Mouse (Mus musculus) heart, postnatal 36 days (tissue): Measurements from ENCODE around the gene Slx. TPM values are rescaled to one million over a fixed set of nuclear protein-coding genes. Genes with fewer than 3 reads are reported as not detected.
"Not testable (repeated sequence)": the region's sequence is repeated elsewhere in the genome, so short reads cannot be mapped to it uniquely, and the experiment has no call there.

ENCODE experiments used
- DNase-seq, 2 experiments: peaks; one replicate each; pipeline ENCODE4 v3.0.0; 2021 to 2022
- intact Hi-C: fragments of 180-260 bp; cut with DNase I; formaldehyde crosslinking; loops from one replicate; pipeline ENCODE4 v1.15.1; 2025
- microRNA-seq, 2 experiments: library from miRNA; unstranded; fragments of <30 nt; microRNA quantifications; one replicate each; pipeline ENCODE4 v1.2.0; 2021; ENCODE audit warnings: borderline number of aligned reads in 2 of 2
- total RNA-seq, 2 experiments: library from RNA; stranded (reverse); gene quantifications; 2 replicates each; pipeline ENCODE4 v1.2.3; 2021

The Slx gene
- total RNA-seq: not detected

DNA sequence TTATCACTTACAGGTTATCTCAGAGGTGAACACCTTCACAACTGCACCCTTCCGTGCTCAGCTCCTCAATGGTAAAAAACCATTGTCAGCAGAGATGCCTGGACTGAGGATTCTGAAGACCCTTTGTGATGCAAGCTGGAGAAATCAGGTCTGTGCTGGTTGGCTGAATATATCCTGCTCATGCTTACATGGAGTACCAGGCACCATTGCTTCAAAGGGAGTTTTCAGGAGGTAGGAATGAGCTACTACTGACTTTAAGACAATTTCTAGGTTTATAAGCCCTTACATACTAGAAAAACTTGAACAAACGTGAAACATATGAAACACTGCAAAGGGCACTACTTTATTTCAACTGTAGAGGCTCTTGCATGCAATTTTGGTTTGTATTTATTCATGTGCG, at the start of gene Slx:
TSS of gene Slx (minus strand) at position 101 of the 400 bp plus-strand sequence.
- DNase-seq, intact Hi-C loops: not testable (repeated sequence)

Small RNA genes lying within 50 kb of the gene (microRNA-seq; reads per million reads assigned to microRNA genes)
- 0 reads per million in 2 experiments for gene Gm27341

Other genes starting within 250 kb of the Slx start
- not detected for gene Gm2030, start 235.5 kb downstream of the Slx start, total RNA-seq
- not detected for gene Gm14525, start 157.1 kb upstream of the Slx start, total RNA-seq